Mouse (Mus musculus): Measurements from ENCODE around the gene Crybb2.
"Not testable (repeated sequence)": the region's sequence is repeated elsewhere in the genome, so short reads cannot be mapped to it uniquely, and the experiment has no call there.

Crybb2 gene

DNA sequence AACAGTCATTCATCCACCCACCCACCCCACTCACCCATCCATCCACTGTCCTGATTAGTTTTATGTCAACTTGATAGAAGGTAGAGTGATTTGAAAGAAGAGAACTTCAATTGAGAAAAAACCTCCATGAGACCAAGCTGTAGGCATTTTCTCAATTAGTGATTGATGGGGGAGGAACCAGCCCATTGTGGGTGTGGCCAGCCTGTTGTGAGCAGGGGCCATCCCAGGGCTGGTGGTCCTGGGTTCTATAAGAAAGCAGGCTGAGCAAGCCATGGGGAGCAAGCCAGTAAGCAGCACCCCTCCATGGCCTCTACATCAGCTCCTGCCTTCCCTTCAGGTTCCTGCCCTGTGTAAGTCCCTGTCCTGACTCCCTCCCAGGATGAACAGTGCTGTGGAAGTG, at the start of gene Crybb2:
TSS of gene Crybb2 (minus strand) at position 101 of the 400 bp plus-strand sequence.
- no peak for DNase-seq (ENCODE audit: low spot score)

GRCm38 (mm10) chr5:113119291-113119690, 49.4 kb upstream of the Crybb2 start:
- no peak for DNase-seq (ENCODE audit: low spot score)

DNA sequence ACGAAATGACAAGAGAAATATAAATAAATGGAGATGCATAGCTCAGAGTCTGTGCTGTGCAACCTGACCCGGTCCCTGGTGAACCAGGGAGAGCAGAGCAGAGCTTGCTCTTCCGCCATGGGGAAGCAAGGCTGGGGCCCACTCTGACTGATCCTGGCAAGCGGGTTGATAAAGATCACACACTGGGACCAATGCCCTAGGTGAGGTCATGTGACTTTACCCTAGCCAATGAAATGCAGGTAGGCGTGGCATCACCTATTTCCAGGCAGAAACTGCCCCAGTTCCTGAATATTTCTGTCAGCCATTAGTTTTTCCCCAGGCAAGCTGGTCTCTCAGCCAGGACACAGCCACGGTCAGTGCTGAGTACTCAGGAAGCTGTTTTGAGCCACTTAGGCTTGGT, 48.8 kb upstream of the Crybb2 start:
- peak; percentile 77 for DNase-seq (ENCODE audit: low spot score)

GRCm38 (mm10) chr5:113117361-113117760, 47.4 kb upstream of the Crybb2 start:
- DNase-seq (ENCODE audit: low spot score), result no peak

DNA sequence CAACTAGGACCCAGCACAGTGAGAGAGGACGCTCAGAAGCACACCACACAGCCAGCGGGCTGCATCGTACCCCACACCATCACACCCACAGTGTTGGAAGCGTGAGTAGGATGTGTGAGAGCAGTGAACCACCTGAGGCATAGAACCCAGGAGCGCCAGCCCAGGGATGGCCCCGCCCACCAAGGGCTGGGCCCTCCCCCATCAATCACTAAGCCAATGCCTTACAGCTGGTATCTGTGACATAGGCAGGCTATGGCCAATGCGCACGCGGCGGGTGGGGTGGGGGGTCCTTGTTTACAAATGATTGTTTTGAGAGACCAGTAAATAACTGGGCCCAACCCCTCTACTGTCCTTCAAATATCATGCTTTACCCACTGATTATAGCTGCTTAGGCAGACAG, 46.0 kb upstream of the Crybb2 start:
- no peak for DNase-seq (ENCODE audit: low spot score)

DNA sequence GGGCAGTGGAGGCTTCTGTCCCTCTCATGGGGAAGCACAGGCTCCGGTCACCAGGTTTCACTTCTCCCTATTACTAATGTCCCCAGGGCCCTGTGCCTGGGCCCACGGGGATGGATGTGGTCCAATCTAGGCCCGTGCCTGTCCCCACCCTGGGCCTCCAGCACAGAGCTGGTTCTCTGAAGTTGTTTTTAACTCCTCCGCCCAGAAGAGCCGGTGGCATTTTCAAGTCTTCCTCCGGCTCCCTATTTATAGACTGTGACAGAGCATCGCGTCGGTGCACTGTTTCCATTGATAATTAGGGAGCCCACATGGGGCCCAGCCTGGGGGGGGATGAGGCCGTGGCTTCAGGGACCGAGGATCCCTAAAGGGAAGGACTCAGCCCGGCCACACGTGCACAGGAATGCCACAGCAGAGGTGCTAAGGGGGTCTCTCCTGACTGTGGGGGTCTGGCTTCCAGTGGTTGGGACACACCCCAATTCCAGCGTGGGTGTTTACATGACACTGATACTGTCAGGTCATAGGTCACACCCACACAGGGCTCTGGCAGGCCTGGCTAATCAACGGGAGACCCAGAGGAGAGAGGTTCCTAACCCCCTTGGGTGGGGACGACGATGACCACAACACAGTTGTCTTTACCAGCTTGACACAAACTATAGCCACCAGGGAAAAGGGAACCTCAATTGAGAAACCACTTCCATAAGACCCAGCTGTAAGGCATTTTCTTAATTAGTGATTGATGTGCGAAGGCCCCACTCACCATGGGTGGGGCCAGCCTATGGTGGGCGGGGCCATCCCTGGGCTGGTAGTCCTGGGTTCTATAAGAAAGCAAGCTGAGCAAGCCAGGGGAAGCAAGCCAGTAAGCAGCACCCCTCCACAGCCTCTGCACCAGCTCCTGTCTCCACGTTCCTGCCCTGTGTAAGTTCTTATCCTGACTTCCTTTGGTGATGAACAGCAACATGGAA, 44.6 kb upstream of the Crybb2 start:
- no peak for DNase-seq (ENCODE audit: low spot score)

GRCm38 (mm10) chr5:113113120-113113519, 43.2 kb upstream of the Crybb2 start:
- no peak for DNase-seq (ENCODE audit: low spot score)

- DNase-seq (ENCODE audit: low spot score), result no peak
These were observed 41.4 kb upstream of the Crybb2 start for GRCm38 (mm10) chr5:113111336-113111735.

- no peak for DNase-seq (ENCODE audit: low spot score)
These were observed 41.0 kb upstream of the Crybb2 start for GRCm38 (mm10) chr5:113110929-113111328.

DNA sequence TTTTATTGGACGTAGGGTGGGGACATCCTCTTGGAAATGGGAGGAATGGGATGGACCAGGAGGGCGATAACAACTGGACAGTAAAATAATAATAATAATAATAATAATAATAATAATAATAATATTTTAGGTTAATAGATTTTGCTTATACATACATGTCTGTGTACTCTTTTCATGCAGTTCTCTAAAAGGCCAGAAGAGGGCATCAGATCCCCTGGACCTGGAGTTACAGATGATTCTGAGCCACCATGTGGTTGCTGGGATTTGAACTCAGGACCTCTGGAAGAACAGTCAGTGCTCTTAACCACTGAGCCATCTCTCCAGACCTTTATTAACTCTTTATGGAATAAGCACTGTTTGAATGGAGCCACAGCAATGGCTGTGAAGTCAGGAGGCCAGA, 39.7 kb upstream of the Crybb2 start:
- not testable (repeated sequence) for DNase-seq (ENCODE audit: low spot score)

DNA sequence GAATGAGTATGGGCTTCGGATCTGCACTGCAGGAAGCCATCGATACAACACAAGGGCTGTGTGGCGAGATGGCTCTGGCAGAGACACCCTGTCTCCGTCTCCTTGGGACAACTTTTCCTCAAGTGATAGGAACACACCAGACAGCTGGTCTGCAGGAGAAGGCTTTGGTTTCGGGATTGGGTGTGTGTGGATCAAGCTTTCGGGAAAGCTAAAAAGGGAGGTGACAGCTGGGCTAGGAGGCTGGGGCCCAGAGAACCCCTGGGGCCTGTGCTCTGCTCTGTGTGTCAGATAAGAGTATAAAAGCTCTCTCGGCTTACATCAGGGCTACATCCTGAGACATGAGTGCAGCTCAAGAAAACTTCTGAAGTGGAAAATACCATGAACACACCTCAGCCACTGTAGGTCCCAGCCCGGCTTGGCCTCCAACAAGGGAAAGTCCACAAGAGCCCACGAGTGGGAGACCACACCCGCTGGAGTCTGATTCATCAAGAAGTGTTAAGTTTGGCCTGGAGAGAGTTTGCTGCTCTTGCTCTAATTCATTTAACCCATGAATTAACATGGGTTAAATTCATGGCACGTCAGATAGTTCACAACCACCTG, 38.3 kb upstream of the Crybb2 start:
- DNase-seq (ENCODE audit: low spot score), result no peak

DNA sequence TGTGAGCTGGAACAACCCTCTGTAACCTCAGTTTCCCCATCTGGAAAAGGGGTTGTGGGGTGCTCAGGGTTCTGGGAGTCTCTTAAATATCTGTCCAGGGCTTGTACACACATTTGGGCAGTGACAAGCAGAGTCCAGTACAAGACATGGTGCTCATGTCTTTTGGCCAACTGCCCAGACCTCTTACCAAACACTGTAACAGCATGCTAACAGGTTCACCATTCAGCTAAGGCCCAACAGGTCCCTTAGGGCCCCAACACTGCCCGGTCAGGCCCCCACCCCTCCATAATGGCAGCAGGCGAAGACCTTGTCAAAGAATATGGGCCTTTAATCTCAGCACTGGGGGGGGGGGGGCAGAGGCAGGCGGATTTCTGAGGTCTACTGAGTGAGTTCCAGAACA, 37.8 kb upstream of the Crybb2 start:
- DNase-seq (ENCODE audit: low spot score), result peak; percentile 35

- no peak for DNase-seq (ENCODE audit: low spot score)
These were observed 36.7 kb upstream of the Crybb2 start for GRCm38 (mm10) chr5:113106594-113106993.

- DNase-seq (ENCODE audit: low spot score), result no peak
These were observed 35.6 kb upstream of the Crybb2 start for GRCm38 (mm10) chr5:113105481-113105880.

DNA sequence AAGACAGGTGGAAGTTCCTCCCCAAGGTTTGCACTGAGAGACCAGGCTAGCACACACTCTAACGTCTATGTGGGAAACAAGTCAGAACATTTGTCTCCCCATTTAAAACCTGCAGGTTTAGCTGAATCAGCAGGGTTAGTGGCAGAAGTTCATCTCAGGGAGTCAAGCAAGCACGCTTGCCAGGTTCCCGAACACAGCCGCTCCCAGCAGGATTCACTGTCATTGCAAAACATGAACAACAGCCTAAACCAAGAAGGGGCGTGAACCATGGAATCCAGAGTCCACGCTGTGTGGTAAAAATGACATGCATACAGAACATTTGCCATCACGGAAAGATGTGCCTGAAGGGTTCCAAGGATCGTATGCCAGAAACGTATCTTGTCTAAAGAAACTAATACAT, 35.1 kb upstream of the Crybb2 start:
- DNase-seq (ENCODE audit: low spot score), result no peak

DNA sequence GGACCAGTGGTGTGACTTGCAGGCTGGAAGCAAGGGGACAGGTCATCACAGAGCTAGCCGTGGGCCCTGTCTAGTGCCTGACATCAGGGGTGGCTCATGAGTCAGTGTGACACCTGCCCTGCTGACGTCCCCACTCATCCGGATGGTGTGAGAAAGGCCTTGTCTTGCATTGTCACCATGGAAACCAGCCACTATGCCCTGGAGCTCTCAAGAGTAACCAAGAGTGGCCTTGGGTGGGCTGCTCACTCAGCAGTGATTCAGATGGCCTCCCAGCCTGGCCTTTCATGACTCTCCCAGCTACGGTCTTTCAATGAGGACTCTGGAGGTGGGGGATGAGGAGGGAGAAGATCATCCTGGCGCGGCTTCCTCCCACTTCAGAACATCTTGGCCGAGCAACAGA, 32.5 kb upstream of the Crybb2 start:
- DNase-seq (ENCODE audit: low spot score), result no peak

- no peak for DNase-seq (ENCODE audit: low spot score)
These were observed 31.5 kb upstream of the Crybb2 start for GRCm38 (mm10) chr5:113101457-113101856.

DNA sequence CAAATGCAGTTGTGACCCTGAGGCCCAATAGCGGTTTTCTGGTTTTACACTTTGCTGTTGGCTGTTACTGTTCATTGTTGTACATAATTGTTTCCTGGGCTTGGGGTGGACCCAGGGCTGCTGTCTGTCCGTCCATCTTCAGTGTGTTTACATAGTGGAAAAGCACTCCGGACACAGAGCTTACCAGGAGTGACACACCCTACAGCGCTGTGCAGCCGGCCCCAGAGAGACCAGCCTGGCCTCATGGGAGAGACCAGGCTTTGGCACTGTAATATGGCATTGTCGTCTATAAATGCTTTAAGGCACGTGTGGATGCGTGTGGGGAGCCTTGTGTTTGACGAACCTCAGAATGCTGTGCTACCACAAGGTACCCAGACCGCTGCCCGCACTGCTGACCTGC, 30.5 kb upstream of the Crybb2 start:
- DNase-seq (ENCODE audit: low spot score), result no peak

DNA sequence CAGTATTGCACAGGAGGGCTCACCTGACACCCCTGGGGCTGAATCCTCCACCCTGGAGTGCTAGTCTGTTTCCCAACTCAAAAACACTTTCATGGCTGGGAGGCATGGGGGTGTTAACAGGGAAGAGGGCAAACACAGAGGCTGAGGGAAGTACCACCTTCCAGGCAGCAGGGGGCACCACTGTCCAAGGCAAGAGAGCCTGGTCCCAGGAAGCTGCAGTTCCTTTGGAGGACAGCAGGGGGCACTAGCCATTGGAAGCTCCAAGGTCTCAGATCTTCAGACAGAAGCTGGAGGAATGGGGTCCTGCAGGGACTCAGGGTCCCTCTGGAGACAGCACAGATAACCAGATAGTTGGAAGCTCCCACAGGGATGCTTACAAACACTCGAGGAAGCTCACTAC, 29.6 kb upstream of the Crybb2 start:
- peak; percentile 92 for DNase-seq (ENCODE audit: low spot score)

GRCm38 (mm10) chr5:113097551-113097950, 27.6 kb upstream of the Crybb2 start:
- DNase-seq (ENCODE audit: low spot score), result no peak

GRCm38 (mm10) chr5:113095456-113095855, 25.5 kb upstream of the Crybb2 start:
- DNase-seq (ENCODE audit: low spot score), result peak; percentile 62

- DNase-seq (ENCODE audit: low spot score), result no peak
These were observed 22.5 kb upstream of the Crybb2 start for GRCm38 (mm10) chr5:113092406-113092805.

DNA sequence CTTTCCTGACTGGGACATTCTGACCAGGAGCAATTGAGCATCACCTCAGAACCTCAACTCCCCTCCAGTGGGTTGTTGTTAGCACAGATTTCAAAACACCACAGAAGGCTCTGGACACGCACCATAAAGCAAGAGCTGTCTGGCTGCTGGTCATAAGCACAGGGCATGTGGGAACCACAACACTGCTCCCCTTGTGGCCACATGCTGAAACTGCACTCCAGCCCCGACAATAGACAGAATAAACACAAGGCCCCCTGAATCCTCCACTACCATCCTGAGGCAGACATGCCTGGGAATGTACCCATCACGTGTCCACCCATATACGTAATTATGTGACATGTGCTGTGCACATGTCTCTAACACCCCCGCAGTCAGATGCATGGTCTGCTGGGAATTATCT, 21.2 kb upstream of the Crybb2 start:
- peak; percentile 55 for DNase-seq (ENCODE audit: low spot score)
